Mouse (Mus musculus) thymus, postnatal 4 days (tissue): ENCODE results near the gene Gm136.
A peak's percentile ranks its signal among the peaks of the same experiment; 100 is the strongest.
"Not testable (repeated sequence)": the region's sequence is repeated elsewhere in the genome, so short reads cannot be mapped to it uniquely, and the experiment has no call there.

Experiments used
- DNase-seq: peaks from one replicate; pipeline ENCODE4 v3.0.0; 2021

Gm136 gene

DNA sequence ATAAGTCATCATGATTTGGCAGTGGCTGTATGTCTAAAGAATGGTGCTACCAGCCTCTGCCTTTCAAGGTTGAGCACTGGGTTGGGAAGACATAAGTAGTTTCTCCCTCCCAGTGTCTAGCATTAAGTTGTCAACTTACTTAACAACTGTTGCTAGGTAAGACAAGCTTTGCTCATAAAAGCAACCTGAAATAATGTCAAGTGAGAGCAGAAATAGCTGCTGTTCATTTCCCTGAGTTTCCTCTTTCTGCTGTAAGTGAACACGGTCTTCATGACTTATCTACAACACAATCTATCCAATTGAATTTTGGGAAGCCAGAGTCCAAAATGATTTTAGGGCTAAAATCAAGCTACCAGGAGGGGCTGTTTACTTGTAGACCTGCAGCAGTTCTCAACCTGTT, at the start of gene Gm136:
Gene Gm136, minus strand, starts transcription at position 101 of the 400 bp plus-strand sequence.
- DNase-seq = no peak

DNA sequence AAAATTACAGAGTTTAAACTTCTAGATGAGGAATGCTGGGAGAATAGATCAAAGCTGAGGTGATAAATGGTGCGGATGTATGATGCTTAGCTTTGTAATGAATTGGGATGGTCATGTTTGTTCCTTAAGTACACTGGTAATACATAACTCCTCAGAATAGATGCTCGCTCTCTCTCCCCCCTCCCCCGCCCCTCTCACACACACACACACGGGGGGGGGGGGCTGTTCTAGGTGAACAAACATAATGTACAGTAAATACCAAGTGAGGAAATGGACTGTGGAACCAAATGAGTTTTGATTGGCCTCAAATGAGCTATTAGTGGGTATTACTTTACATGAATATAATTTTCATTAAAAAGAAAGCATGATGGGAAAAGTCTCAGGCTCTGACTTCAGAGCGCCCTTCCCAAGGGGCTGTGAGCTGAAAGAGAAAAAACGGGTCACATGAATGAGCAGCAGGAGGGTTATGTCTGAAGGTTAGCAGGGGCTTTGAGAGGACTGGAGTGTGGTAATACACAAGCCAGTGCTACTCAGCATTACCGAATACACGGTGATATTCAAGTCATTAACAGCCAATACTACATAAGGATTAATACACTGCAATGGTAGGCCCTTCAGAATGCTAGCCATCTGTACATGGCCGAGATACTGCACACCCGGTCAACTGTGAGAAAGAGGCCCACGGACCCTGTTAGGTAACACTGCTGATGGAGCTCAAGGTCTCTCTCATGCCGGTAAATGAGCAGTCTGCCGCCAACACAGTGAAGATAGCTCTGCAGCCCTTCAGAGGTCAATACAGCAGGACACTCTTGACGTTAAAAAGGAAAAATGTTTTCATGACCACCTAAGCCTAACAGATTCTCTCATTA, 45.3 kb upstream of the Gm136 start:
- DNase-seq = no peak

DNA sequence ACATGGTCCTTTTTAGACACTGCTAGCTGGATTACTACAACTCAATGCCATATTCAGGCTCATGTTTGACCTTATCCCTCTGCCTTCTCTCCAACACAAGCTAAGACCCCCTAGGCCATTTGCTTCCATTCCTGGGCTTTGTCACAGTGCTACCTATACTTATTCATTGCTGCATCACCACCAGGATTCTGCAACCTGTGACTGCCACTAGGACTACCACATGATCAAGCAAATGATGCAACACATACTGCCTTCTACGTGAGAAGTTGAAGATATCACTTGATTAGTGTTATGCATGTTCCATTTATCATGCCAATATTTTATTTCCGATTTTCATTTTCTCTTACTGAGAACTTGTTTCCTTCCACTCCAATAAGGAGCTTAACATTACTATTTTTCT, 41.9 kb upstream of the Gm136 start:
- DNase-seq = no peak

DNA sequence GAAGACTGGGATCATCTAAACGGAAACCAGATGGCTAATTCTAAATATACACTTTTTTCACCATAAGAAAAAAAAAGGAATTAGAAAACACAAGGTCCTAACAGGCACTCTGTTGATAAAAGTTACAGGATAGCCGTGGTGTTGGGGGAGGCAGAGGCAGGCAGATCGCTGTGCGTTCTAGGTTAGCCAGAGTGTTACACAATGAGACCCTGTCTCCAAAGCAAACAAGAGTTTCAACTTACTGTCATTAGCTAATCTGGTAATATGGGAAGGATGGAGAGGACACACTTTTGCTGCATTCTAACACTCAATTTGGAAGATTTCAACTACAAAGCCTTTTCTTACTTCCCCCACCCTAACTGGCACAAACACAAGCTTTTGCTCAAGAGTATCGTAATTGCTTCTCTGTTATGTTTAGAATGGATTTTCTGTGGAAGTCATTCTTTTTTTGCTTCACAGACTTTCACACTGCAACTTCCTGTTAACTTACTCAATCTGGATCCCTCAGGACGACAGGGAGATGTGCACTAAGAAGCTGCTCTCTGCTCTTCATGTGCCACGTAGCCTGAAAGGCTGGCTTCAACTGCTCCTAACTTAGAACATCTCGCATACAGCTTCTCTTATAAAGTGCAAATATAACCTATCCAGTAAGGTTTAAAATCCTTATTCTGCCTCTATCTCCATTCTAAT, 41.4 kb upstream of the Gm136 start:
- no peak for DNase-seq

DNA sequence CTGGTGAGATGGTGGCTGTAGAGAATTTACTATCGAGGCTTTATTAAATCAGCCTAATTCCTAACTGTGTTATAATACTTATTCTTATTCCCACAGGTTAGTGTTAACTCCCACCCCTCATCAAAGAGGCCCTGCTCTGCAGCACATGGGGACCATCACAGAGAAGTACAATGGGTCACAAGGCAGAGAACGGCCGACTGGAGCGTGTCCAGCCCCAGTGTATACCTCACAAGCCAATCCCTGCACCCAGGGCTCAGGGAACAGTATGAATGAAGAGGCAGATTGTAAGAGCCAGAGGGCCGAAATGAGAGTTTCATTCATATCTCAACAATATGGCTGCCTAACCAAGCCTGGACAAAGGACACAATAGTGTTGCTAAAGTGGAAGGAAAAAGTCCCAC, 40.2 kb upstream of the Gm136 start:
- no peak for DNase-seq

DNA sequence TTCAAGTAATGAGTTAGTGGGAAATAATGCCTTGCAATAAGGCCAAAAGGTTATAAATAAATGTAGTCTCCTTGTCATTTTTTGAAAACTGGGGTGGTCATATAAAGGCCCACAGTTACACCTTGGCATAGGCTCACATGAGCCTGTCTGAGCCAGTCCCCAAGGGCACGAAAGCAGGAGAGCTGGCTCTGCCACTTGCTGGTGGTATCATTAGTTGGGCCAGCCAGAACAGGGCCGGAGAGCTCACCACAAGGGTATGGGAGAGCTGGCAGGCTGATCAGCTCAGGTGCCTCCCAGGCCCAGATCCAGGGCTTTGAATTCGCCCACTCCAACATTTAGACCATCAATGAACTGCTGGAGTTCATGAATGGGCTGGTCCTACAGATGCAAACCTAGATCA, 30.4 kb upstream of the Gm136 start:
- no peak for DNase-seq

DNA sequence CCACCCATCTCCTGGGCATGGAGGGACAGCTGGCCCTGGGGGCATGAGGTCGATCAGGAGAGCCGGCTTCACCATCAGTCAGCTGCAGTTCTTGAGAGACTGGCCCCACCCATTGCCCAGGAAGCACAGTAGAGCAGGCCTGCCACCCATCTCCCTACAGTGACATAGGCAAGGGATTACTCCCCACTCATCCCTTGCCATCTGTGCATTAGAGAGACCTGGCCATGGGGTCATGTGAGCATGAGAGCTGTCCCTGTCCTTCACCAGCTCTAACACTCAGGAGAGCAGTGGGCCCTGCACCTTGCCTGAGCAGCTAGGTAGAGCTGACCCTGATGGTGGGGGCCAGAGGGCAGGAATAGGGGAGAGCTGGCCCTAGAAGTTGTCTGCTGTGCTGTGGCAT, 29.6 kb upstream of the Gm136 start:
- DNase-seq = no peak

DNA sequence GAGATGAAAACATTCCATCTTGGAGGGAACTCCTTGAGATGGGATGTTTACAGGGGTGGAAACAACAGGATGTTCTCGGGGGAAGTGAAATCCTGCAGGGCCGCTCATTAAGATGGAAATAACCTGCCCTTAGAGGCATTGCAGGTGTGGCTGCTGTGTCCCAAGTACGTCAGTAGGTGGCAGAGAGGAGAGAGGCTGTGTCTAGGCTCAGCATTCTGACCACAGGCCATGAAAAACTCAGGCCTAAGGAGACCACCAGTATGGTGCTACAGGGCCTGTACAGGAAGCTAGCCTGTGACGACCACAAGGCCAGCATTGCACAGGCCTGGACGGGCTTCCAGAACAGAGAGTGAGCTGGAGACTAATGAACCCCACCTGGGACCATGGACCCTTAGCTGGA, 28.8 kb upstream of the Gm136 start:
- peak; percentile 49 for DNase-seq

DNA sequence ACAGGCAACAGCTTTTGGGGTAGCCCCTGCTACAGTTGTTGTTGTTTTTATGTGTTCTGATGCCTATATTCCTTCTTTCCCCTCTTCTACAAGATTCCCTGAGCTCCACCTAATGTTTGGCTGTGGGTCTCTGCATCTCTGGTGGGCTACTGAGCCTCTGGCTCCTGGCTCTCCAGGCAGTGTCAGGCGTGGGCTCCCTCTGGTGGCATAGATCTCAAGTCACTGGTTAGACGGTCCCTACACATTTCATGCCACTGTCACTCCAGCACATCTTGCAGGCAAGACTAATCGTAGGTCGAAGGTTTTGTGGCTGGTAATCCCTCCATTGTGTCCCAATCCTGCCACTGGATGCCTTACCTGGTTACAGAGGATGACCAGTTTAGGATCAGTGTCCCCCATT, 26.7 kb upstream of the Gm136 start:
- DNase-seq = peak; percentile 59

DNA sequence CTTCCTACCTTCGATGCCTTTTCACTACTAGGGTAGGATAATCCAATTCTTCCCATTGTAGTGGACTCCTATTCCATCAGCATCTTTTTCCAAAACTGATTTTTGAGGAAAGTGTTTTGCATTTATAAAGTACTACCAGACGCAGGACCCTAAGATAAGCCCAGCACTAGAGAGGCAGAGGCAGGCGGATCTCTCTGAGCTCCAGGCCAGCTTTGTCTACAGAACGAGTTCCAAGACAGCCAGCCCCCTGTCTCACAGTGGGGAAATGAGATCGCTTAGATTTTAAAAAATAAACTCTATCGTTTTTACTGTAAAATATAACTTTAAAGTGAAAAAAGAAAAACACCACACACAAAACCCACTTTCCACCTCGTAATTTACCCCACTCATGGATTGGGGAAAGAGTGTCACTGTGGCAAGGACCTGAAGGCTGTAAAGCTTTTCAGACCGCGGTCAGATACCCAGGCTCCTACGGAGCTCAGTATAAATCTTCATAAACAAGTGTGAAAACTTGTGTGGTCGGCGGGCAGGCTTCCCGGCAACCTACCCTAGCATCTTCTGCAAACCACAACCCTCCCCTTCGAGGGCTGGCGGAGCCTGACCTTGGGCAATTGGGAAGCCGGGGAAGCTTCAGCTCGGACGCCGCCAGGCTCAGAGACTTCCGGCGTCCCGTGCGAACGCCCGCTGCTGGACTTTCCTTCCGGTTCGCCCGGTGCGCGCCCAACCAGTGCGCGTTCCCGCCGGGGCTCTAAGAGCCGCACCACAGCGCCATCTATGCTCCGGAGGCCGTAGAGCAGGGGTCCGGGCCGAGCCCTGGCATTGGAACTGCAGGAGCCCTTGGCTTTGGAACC, 21.8 kb upstream of the Gm136 start, which contains the start of gene Smim8:
Gene Smim8, minus strand, starts transcription at position 747 of the 851 bp plus-strand sequence.
- peak; percentile 96 for DNase-seq

DNA sequence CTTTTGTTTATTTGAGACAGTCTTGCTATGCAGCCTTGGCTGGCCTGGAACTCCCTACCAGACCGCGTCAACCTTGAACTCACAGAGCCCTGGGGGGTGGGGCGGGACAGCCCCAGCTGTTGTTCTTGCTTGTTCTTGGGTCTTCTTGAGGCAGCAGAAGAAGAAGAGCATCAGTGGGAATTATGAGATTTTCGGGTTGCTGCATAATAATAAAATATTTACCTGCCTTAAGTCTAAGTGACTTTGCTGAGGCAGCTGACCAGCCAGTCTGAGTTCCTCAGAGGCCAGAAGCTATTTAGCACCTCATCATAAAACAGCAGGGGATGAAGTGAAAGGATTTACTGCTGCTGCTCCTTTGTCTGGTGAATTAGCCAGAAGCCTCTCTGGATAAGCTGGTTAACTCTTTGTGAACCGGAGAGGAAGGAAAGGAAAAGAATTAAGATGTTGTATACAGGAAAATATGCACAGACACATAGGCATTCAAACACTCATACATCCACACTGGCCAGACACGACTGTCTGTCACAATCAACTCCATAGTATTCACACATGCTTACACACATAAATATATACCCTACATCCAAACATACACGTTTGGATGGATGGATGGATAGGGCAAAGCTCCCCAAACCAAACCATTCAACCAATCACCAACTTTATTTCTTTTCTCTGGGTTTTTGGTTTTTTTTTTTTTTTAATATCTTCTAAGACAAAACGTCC, 15.7 kb upstream of the Gm136 start:
- no peak for DNase-seq

DNA sequence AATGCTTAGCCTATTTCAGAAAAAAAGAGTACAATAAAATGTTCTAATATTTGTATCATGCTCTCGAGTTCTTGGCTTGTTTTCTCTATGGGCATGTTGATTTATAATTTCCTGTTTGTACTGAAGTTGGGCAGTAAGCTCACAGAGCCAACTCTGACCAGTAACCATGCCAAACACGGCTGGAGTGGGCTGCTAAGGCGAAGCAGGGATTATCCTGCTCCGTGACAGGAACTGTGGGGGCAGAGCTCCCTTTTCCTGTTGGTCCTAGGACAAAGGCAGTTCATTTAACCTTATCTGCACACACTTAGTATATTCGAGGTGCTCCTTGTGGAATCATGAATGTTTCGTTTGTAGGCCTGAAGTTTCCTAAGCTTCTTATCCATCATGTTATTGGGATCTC, 6.8 kb downstream of the Gm136 start:
- DNase-seq = no peak

DNA sequence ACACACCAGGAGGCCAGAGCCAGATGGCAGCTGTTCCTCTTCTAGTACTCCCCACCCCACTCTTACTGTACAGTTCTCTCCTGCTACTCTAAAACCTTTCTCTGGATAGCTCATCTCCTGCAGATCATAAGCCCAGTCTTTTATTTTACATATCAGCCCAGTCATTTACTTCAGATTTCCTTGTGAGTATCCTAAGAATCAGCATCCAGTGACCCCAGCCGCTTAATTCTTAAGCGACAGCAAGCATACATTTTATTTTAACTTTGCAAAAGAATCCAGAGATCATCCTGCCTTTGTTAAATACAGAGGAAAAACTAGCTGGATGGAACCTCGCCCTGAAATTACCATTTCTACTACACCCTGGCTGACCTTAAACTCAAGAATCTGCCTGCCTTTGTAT, 21.6 kb downstream of the Gm136 start:
- no peak for DNase-seq

DNA sequence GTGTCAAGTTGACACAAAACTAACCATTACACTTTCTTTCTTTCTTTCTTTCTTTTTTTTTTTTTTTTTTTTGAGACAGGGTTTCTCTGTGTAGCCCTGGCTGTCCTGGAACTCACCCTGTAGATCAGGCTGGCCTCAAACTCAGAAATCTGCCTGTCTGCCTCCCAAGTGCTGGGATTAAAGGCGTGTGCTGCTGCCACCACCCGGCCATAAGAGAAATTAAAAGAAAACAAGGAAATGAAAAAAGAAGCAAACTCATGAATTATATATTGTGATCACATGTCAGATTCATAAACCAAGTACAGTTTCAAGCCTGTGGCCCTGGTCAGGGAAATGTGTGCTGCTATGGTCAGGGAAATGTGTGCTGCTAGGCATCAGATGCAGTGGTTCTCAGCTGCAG, 22.6 kb downstream of the Gm136 start:
- not testable (repeated sequence) for DNase-seq

DNA sequence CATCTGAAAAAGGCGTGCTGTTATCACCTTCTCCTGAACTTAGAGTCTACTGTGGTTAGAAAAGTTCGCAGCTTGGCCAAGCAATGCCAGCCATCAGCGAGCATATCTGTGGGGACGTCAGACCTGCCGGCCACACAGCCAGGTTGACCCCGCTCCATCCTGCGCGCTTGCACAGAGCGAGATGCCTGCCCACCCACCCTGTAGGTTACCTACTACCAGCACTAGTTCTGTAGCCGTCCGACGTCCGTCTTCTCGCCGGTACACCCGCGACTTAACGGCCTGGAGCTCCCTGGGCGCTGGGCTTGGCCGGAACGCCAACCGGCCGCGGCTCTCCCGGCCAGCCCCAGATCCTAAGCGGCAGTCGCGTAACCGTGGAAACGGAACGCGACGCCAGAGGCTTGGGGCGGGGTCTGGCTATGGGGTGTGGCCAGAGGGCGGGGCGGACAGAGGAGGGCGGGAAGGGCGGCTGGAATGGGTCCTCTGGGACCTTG, 26.2 kb downstream of the Gm136 start, which contains the start of gene Cfap206:
Gene Cfap206, minus strand, starts transcription at position 356 of the 491 bp plus-strand sequence.
- peak; percentile 54 for DNase-seq

DNA sequence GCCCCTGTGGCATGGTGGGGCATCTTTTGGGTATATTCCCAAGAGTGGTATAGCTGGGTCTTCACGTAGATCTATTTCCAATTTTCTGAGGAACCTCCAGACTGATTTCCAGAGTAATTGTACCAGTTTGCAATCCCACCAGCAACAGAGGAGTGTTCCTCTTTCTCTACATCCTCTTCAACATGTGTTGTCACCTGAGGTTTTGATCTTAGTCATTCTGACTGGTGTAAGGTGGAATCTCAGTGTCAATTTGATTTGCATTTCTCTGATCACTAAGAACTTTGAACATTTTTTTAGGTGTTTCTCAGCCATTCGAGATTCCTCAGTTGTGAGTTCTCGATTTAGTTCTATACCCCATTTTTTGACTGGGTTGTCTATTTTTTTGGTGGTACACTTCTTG, 30.4 kb downstream of the Gm136 start:
- not testable (repeated sequence) for DNase-seq

DNA sequence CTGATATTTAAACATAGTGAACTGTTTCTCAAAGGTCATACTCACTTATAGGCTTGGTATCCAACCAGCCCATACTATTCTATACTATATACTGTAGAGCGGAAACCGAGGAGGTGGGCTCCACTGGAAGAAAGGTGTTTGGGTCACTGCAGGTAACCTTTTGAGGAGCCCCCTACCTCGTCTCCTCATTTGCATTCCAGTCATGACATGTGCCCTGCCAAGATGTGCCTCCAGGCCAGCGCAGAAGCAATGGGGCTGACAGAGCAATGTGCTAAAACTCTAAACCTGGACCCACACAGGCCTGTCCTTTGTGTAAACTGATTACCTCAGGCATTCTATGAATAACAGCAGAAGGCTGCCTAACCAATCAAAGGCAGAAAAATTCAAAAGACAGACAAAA, 31.8 kb downstream of the Gm136 start:
- DNase-seq = no peak

DNA sequence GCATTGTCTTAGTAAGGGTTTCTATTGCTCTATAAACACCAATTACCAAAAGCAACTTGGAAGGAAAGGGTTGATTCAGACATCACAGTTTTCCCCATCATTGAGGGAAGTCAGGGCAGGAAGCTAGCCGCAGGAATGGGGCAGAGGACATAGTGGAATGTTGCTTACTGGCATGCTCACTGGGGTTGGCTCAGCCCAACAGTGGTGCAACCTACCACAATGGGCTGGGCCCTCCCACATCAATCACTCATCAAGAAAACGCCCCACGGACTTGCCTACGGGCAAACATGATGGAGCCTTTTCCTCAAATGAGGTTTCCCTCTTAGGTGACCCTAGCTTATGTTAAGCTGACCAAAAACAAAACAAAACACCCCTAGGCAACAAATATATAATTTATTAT, 32.9 kb downstream of the Gm136 start:
- no peak for DNase-seq

DNA sequence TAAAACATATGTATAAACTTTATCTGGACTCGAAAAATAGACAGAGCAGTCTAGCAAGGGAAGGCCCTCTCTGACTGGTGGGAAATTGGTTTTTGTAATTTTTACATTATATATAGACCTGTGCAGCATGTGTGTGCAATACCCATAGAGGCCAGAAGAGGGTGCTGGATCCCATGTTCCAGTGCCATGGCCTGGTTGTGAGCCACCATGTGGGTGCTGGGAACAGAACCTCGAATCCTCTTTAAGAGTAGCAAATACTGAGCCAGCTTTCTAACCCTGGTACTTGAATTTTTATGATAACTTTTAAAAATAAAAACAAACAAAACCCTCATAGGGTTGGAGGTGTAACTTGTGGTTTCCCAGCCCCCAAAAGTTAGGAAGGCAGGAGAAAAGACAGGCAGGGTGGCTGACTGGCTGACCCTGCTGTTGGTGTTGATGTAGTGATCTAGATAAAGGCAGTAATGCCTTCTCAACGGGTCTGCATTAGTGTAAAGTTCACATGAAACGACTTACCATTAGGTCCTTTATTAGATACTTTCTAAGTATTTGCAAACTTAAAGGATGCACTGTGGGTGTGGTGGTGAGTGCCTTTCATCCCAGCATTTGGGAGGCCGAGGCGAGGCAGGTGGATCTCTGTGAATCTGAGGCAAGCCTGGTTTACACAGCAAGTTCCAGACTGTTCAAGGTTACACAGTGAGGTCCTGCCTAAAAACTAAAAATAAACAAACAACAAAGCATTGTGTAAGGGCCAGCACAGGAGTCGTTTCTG, 35.8 kb downstream of the Gm136 start:
- no peak for DNase-seq

DNA sequence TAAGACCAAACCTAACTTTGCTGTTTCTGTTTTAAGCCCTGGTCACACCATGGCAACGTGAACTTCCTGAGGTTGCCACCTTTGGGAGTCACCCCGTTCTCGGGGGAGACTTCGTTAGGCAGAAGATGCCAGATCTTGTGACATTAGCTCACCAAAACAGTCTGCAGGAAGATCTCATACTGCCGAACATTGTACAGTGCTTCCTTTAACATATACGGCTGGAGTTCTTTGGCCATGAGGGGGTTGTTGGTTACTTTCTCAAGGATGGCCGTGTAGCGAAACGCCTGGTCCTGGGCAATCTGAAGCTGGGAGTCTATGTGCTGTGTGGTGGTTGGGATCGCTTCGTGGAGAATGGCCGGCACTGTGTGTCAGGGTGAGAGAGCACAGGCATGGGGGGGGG, 36.6 kb downstream of the Gm136 start:
- DNase-seq = no peak

DNA sequence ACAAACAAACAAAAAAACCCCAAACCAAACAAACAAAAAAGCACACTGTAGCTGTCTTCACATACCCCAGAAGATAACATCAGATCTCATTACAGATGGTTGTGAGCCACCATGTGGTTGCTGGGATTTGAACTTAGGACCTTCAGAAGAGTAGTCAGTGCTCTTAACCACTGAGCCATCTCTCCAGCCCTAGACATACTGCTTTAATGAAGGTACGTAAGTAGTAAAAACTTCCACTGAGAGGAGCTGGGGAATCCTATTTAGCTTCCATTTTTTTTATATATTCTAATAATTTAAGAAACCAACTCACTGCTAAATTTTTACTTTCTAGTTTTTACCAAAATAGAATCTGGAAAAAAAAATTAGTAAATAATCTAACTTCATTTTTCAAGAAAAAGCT, 41.0 kb downstream of the Gm136 start:
- no peak for DNase-seq

DNA sequence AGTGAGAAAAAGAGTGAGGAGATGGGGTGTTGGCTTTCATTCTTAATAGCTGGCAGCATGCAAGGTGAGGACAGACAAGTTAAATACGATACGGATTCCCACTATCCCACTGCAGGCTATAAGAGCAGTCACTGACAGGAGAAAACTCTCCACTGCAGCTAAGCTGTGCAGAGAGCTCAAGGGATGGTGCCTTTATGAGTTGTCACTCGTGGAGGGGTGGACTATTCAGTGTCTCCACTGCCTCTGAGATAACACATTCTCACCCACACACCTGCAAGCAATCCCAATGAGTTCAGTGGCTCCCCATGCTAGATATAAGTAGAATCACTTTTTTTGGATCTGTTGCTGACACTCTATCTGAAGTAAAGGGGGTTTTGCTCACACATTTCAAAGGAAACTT, 47.9 kb downstream of the Gm136 start:
- no peak for DNase-seq
